Mouse (Mus musculus): ENCODE results near the gene Hsd17b14.

The Hsd17b14 gene

GRCm38 (mm10) chr7:45530643-45531042 lies 24.1 kb upstream of the Hsd17b14 start:
- DNase-seq = no peak

- no peak for DNase-seq
Observed at GRCm38 (mm10) chr7:45535676-45536075, 19.0 kb upstream of the Hsd17b14 start.

- no peak for DNase-seq
Observed at GRCm38 (mm10) chr7:45537602-45538001, 17.1 kb upstream of the Hsd17b14 start.

- DNase-seq = peak; percentile 51 to 71
Observed at GRCm38 (mm10) chr7:45538163-45539041, 16.3 kb upstream of the Hsd17b14 start.

- DNase-seq = no peak
Observed at GRCm38 (mm10) chr7:45539095-45539494, 15.6 kb upstream of the Hsd17b14 start.

- DNase-seq = no peak
Observed at GRCm38 (mm10) chr7:45540213-45540612, 14.5 kb upstream of the Hsd17b14 start.

GRCm38 (mm10) chr7:45544525-45544924 lies 10.2 kb upstream of the Hsd17b14 start:
- DNase-seq = no peak

GRCm38 (mm10) chr7:45549641-45550436 lies 4.9 kb upstream of the Hsd17b14 start:
- no peak for DNase-seq

- no peak for DNase-seq
Observed at GRCm38 (mm10) chr7:45550821-45551511, 3.7 kb upstream of the Hsd17b14 start.

- no peak for DNase-seq
Observed at GRCm38 (mm10) chr7:45551512-45551883, 3.2 kb upstream of the Hsd17b14 start.

- no peak for DNase-seq
Observed at GRCm38 (mm10) chr7:45553519-45553918, 1.2 kb upstream of the Hsd17b14 start.

- DNase-seq = no peak
Observed at GRCm38 (mm10) chr7:45553990-45554389, 703 bp upstream of the Hsd17b14 start.

- DNase-seq = peak; percentile 83 to 88
Observed at GRCm38 (mm10) chr7:45555787-45556186, 1.1 kb downstream of the Hsd17b14 start.

- peak; percentile 51 to 72 for DNase-seq
Observed at GRCm38 (mm10) chr7:45558907-45559306, 4.2 kb downstream of the Hsd17b14 start.

GRCm38 (mm10) chr7:45560241-45560640 lies 5.5 kb downstream of the Hsd17b14 start:
- no peak for DNase-seq

GRCm38 (mm10) chr7:45560843-45561623 lies 6.3 kb downstream of the Hsd17b14 start:
- peak; percentile 79 to 84 for DNase-seq

GRCm38 (mm10) chr7:45561624-45562520 lies 7.2 kb downstream of the Hsd17b14 start:
- DNase-seq = no peak

GRCm38 (mm10) chr7:45564811-45565210 lies 10.1 kb downstream of the Hsd17b14 start:
- no peak for DNase-seq

GRCm38 (mm10) chr7:45565446-45565845 lies 10.8 kb downstream of the Hsd17b14 start:
- no peak for DNase-seq

GRCm38 (mm10) chr7:45567112-45567779 lies 12.6 kb downstream of the Hsd17b14 start:
- DNase-seq = no peak

All from lung, adult 18-20 months (tissue).